Mouse (Mus musculus) intestine, embryonic 15.5 days (tissue): ENCODE measurements around the gene Mpdu1. TPM values are rescaled to one million over a fixed set of nuclear protein-coding genes. Genes with fewer than 3 reads are reported as not detected.
A peak's percentile ranks its signal among the peaks of the same experiment; 100 is the strongest.
"Not testable (repeated sequence)": the region's sequence is repeated elsewhere in the genome, so short reads cannot be mapped to it uniquely, and the experiment has no call there.

Experiments used
- ATAC-seq: fragments of 200-750 bp; cut with Nextera tagmentation; 2 replicates; pipeline ENCODE4 v1.8.0; 2017; ENCODE audit warnings: moderate TSS enrichment, moderate library complexity
- H3K27ac ChIP-seq: fragments of 300-500 bp; sonication (generic); 2 replicates; pipeline ENCODE4 v1.5.1; 2015; ENCODE audit warnings: mild to moderate bottlenecking, inconsistent platforms
- H3K27me3 ChIP-seq: fragments of 300-500 bp; sonication (generic); replicated peaks from 2 replicates; pipeline ENCODE4 v1.6.1; 2015; ENCODE audit warnings: inconsistent platforms
- H3K36me3 ChIP-seq: fragments of 300-500 bp; sonication (generic); 2 replicates; pipeline ENCODE4 v1.6.1; 2015; ENCODE audit warnings: inconsistent platforms
- H3K4me1 ChIP-seq: fragments of 300-500 bp; sonication (generic); replicated peaks from 2 replicates; pipeline ENCODE4 v1.6.1; 2015; ENCODE audit warnings: inconsistent platforms
- H3K4me2 ChIP-seq: fragments of 300-500 bp; sonication (generic); replicated peaks from 2 replicates; pipeline ENCODE4 v1.6.1; 2015; ENCODE audit warnings: mild to moderate bottlenecking, inconsistent platforms
- H3K4me3 ChIP-seq: fragments of 300-500 bp; sonication (generic); replicated peaks from 2 replicates; pipeline ENCODE4 v1.5.1; 2015; ENCODE audit warnings: inconsistent platforms
- H3K9ac ChIP-seq: fragments of 300-500 bp; sonication (generic); 2 replicates; pipeline ENCODE4 v1.6.1; 2015; ENCODE audit warnings: inconsistent platforms
- H3K9me3 ChIP-seq: fragments of 300-500 bp; sonication (generic); 2 replicates; pipeline ENCODE4 v1.6.1; 2016; ENCODE audit warnings: inconsistent platforms
- WGBS: fragments of 180-500 bp; shearing (Covaris S2); methylation state at CpG from one replicate; pipeline ENCODE4 v1.1.7; 2015; 5-methylcytosine and 5-hydroxymethylcytosine counted together
- polyA plus RNA-seq: library from polyadenylated mRNA; unstranded; fragments of >200 nt; fragmentation: Nextera tagmentation; extraction: Ambion mirVana; gene quantifications from 2 replicates; pipeline ENCODE4 v1.2.1, GENCODE M21; 2015

Gene Mpdu1
- polyA plus RNA-seq, 1 experiment from 2014 or later = 60.9 TPM

DNA sequence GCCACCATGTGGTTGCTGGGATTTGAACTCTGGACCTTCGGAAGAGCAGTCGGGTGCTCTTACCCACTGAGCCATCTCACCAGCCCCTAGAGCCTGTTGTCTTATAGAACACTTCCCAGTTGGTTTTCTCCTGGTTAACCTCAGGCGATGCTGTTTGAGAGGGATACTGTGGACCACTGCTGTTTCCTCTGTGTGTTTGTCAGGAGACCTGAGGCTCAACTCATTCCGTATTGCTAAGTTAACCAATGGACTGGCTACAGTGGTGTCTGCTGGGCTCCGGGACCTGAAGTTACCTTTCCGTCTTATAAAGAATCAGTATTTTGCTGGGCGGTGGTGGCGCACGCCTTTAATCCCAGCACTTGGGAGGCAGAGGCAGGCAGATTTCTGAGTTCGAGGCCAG lies 40.4 kb upstream of the Mpdu1 start:
- H3K36me3 ChIP-seq, H3K9ac ChIP-seq, H3K4me2 ChIP-seq, ATAC-seq, H3K4me3 ChIP-seq, H3K9me3 ChIP-seq, H3K27me3 ChIP-seq, H3K27ac ChIP-seq, H3K4me1 ChIP-seq: not testable (repeated sequence)
- 95% methylated on average over 10 of the region's 10 CpGs for WGBS

DNA sequence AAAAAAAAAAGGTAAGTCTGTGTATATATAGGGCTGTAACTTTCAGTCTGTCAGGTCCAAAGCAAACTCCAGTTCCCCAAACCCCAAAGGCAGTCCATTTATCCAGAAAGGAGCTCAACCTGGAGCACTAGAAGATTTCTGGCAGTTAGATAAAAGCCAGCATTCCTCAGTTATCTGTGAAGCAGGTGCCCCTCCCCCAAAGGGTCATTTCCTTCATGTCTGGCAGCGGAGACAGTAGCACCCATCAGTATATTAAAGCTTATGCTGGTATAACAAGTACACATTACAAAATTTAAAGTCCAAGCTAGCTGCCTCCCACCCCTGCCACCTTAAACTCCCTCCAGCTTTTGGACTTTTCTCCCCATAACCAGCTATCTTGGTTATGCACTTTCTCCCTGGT lies 37.2 kb upstream of the Mpdu1 start:
- Histone ChIP-seq H3K4me2 (no peak overlapping the region), H3K4me3 (no peak overlapping the region), H3K27me3 (no peaks in the 10 kb centered on the region), H3K9ac (no peak overlapping the region), H3K36me3 (no peaks in the 10 kb centered on the region), H3K9me3 (no peaks in the 10 kb centered on the region), H3K27ac (no peak overlapping the region), H3K4me1 (peaks cover 11% of the 10 kb centered on the region)
- WGBS = 16% methylated on average over 1 of the region's 1 CpGs
- ATAC-seq = no peak

DNA sequence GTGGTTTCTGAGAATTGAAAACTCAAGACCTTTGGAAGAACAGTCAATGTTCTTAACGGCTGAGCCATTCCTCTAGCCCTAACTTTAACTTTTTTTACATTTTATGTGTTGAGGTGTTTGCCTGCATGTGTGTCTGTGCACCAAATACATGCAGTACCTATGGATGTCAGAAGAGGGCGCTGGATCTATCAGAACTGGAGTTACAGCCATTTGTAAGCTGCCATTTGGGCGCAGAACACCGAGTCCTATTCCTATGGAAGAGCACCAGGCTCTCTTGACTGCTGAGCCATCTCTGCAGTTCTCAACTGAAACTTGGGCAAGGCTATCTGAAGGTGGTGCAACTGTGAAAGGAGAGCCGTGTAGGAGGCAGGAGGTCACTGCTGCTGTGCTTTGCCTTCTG lies 36.1 kb upstream of the Mpdu1 start:
- no peaks in the 10 kb centered on the region for H3K36me3 ChIP-seq
- 72% methylated on average over 5 of the region's 5 CpGs for WGBS
- H3K27me3 ChIP-seq = no peaks in the 10 kb centered on the region
- peaks cover 12% of the 10 kb centered on the region for H3K4me1 ChIP-seq
- H3K9ac ChIP-seq = no peak overlapping the region
- ATAC-seq = no peak
- no peak overlapping the region for H3K27ac ChIP-seq
- H3K4me2 ChIP-seq = no peak overlapping the region
- H3K4me3 ChIP-seq = no peak overlapping the region
- no peaks in the 10 kb centered on the region for H3K9me3 ChIP-seq

DNA sequence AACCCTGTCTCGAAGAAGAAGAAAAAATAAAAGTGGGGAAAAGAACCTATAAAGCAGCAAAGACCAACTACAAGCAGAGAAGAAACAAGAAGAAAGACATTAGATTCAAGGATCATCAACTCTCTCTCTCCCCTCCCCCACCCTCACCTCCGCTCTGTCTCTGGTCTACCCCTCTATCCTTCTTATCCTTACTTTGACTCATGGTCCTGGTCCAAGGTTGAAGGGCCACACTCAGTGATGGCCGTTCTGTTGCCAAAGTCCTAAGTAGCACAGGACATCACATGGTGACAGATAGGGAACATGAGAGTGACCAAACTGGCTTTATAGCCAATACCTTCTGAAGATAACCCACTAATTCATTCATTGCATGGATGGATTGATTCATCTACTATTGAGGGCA lies 35.0 kb upstream of the Mpdu1 start:
- Histone ChIP-seq H3K27ac (no peak overlapping the region), H3K4me1 (peaks cover 19% of the 10 kb centered on the region), H3K4me3 (no peak overlapping the region), H3K36me3 (no peaks in the 10 kb centered on the region), H3K4me2 (no peak overlapping the region), H3K27me3 (no peaks in the 10 kb centered on the region), H3K9me3 (no peaks in the 10 kb centered on the region), H3K9ac (no peak overlapping the region)
- 91% methylated on average over 3 of the region's 3 CpGs for WGBS
- ATAC-seq = no peak

DNA sequence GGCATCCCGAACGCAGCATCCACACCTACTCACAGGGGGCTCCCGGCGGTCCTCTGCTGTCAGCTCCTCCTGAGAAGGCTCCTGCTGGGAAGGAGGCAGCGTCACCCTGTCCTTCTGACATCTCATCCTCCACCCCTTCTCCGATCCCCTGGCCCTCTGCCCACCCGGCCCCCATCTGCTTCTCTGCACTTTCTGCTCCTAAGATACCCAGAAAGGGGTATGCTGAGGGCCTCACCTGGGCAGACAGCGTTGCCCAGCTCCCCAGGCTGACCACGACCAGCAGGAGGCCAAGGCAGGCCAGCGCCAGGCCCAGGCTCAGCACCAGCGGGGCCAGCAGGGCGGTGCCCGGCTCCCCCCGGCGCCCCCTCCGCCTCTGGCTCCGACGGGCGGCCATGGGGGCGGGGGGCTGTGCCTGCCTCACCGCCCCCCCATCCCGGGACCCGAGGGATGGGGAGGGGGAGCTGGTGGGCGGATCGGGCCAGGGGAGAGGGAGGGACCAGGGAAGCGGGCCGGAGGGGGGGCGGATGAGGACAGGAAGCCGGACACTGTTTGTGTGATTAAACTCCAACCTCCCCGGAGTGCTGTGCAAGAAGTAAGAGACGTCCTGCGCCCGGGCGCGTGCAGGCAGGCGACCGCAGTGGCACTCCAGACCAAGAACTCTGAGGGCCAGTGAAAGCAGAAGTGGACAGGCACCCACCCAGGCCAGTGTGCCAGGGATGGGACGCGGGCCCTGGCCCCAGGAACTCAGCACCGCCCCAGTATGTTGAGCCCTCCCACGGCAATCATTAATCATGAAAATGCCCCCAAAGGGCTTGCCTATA lies 33.1 kb upstream of the Mpdu1 start, which contains the start of the genes Tnfsf12 and Tnfsfm13:
Gene Tnfsf12, minus strand, starts transcription at position 489 of the 821 bp plus-strand sequence.
Gene Tnfsfm13, minus strand, starts transcription at position 738 of the 821 bp plus-strand sequence.
- peak within 1 kb of the TSS; percentile 92 for H3K4me2 ChIP-seq
- no peaks in the 10 kb centered on the region for H3K27me3 ChIP-seq
- peak; percentile 81 for ATAC-seq
- no peaks in the 10 kb centered on the region for H3K36me3 ChIP-seq
- H3K9ac ChIP-seq = peak within 1 kb of the TSS; percentile 81
- peak within 1 kb of the TSS; percentile 60 for H3K4me3 ChIP-seq
- H3K9me3 ChIP-seq = no peaks in the 10 kb centered on the region
- peak within 1 kb of the TSS; percentile 82 for H3K27ac ChIP-seq
- 3% methylated on average over 36 of the region's 41 CpGs for WGBS
- peaks cover 19% of the 10 kb centered on the region for H3K4me1 ChIP-seq

DNA sequence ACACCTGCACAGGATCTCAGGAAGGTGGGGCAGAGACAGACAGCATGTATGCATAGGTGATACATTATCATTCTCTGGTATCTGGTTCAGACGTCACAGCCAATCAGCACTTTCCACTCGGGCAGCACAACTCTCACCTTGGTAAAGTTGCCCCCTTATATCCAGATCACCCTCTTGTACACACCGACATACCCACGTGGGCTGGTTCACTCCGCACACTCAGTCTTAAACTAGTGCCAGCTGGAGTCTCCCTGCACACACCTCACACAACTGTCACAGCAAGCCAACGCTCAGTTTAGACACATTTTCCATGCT lies 32.6 kb upstream of the Mpdu1 start:
- H3K27ac ChIP-seq = peak overlapping the region; percentile 82; the same call in 1 of the 2 replicates
- WGBS = 20% methylated on average over 6 of the region's 6 CpGs
- no peaks in the 10 kb centered on the region for H3K36me3 ChIP-seq
- H3K9me3 ChIP-seq = no peaks in the 10 kb centered on the region
- H3K4me2 ChIP-seq = peak overlapping the region; percentile 92
- peak overlapping the region; percentile 60 for H3K4me3 ChIP-seq
- no peaks in the 10 kb centered on the region for H3K27me3 ChIP-seq
- peaks cover 19% of the 10 kb centered on the region for H3K4me1 ChIP-seq
- 0 out of 2 replicates have a peak, but pooled peaks have one; percentile 17 for ATAC-seq
- peak overlapping the region; percentile 81 for H3K9ac ChIP-seq

DNA sequence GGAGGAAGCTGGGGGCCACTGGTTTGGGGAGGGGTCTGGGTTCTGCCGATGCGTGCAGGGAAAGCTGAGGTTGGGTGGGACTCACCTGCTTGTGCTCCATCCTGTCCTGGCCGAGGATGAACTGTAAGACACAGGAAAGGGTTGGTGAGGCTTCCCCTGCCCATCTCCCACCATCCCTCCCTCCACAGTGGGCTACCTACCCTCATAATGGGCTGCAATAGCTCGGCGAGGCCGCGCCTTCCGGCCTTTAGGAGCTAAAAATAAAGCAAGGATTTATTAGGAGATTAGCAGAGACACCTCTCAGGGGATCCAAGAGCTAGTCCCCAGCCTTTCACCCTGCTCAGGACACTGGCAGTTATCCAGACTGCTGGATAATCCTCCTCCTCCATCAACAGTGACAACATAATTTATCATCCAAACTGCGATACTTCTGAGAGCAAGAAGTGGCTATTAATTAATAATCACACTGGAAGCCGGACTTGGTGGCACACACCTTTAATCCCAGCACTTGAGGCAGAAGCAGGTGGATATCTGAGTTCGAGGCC lies 31.1 kb upstream of the Mpdu1 start:
- Histone ChIP-seq H3K36me3 (no peaks in the 10 kb centered on the region), H3K27me3 (no peaks in the 10 kb centered on the region), H3K4me1 (peaks cover 17% of the 10 kb centered on the region), H3K9me3 (no peaks in the 10 kb centered on the region), H3K27ac (no peak overlapping the region), H3K4me3 (no peak overlapping the region), H3K4me2 (no peak overlapping the region), H3K9ac (no peak overlapping the region)
- 55% methylated on average over 11 of the region's 11 CpGs for WGBS
- no peak for ATAC-seq

DNA sequence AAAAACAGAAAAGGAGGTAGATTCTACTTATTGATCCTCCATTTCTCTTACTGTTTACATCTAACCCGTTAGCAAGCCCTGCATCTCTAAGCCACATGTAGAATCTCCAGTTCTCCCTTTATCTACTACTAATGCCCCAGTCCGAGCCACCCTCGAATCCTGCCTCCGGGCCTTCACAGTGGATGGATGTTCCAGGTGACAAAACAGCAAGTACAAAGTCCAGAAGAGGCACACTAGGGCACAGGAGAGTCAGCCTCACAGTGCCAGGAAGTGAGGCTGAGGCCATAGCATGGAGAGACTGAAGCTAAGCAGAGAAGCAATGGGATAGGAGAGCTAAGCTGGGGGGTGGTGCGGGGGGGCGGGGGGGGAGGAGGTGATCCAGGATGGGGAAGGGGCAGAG lies 30.4 kb upstream of the Mpdu1 start:
- Histone ChIP-seq H3K9ac (no peak overlapping the region), H3K4me2 (no peak overlapping the region), H3K4me1 (peaks cover 17% of the 10 kb centered on the region), H3K27me3 (no peaks in the 10 kb centered on the region), H3K4me3 (no peak overlapping the region), H3K27ac (no peak overlapping the region), H3K9me3 (no peaks in the 10 kb centered on the region), H3K36me3 (no peaks in the 10 kb centered on the region)
- WGBS = 75% methylated on average over 6 of the region's 6 CpGs
- ATAC-seq = peak; percentile 65

DNA sequence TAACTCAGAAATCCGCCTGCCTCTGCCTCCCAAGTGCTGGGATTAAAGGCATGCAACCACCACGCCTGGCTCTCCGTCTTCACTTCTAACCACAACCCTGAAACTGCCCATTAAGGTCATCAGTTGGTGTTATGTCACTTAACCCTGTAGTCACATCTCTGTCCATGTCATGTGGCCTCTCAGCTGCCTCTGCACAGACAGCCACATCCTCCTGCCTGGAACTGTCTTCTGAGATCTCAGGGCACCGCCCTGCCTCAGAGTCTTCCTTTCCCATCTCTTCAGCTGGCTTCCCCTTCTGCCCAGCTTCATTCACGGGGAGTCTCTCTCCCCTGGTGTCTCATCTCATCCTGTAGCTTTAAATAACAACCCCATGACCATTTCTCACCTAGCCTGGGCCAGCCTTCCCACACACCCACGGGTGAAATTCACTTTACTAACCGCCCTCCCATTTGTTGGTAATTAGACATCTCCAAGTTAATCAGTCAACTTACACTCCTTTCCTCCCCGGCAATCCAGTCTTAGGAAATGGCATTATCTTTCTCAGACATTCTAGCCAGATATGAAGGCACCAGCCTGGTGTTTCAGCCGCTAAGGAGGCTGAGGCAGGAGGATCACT lies 29.9 kb upstream of the Mpdu1 start:
- Histone ChIP-seq H3K4me2 (no peak overlapping the region), H3K36me3 (no peaks in the 10 kb centered on the region), H3K27me3 (no peaks in the 10 kb centered on the region), H3K4me3 (no peak overlapping the region), H3K27ac (no peak overlapping the region), H3K9ac (no peak overlapping the region), H3K9me3 (no peaks in the 10 kb centered on the region), H3K4me1 (peaks cover 17% of the 10 kb centered on the region)
- WGBS = 73% methylated on average over 9 of the region's 9 CpGs
- ATAC-seq = no peak

DNA sequence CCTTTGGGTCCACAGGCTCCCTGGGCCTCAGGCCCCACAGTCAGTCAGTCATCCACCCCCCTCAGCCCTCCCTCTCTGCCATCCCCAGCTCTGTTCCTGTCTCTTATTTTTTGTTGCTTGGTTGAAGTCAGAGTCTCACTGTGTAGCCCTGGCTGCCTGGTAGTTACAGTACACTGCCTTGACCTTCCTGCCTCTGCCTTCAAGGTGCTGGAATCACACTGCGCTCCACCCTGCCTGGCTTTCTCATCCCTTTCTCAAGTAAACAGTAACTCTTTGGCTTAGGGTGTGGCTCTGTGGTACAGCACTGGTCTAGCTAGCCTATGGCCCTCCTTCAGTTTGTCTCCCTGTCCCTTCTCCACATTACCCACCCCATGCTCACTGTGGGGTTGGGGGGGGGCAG lies 27.4 kb upstream of the Mpdu1 start:
- H3K36me3 ChIP-seq = no peaks in the 10 kb centered on the region
- H3K9ac ChIP-seq = 0 out of 2 replicates have a peak overlapping the region, but pooled peaks have one; percentile 8
- H3K27ac ChIP-seq = no peak overlapping the region
- no peaks in the 10 kb centered on the region for H3K9me3 ChIP-seq
- peaks cover 26% of the 10 kb centered on the region for H3K4me1 ChIP-seq
- no peak overlapping the region for H3K4me2 ChIP-seq
- ATAC-seq = no peak
- no peaks in the 10 kb centered on the region for H3K27me3 ChIP-seq
- 92% methylated on average over 1 of the region's 1 CpGs for WGBS
- no peak overlapping the region for H3K4me3 ChIP-seq

DNA sequence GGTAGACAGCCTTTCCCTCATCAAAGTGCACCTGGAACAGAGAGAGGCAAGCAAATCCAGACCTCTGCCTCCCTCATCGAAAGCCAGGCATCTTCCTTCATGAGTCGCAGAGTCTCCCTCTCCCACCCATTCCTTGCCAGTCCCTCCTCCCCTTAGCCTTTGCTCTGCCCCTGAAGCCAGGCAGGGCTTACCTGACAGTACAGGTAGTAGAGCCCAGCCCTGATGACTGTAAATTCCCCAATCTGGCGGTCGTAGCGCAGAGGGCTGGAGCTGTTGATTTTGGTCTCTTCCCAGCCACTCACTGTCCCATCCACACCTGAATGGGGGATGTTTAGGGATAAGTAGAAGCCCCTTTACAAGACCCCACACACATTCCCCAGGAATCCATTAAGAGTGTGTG lies 24.6 kb upstream of the Mpdu1 start:
- Histone ChIP-seq H3K9me3 (no peaks in the 10 kb centered on the region), H3K9ac (peak overlapping the region; percentile 32; the same call in 1 of the 2 replicates), H3K27me3 (no peaks in the 10 kb centered on the region), H3K4me1 (peaks cover 21% of the 10 kb centered on the region), H3K4me3 (no peak overlapping the region), H3K36me3 (no peaks in the 10 kb centered on the region), H3K4me2 (no peak overlapping the region), H3K27ac (peak overlapping the region; percentile 51; the same call in 1 of the 2 replicates)
- ATAC-seq = no peak
- WGBS = 47% methylated on average over 5 of the region's 5 CpGs

DNA sequence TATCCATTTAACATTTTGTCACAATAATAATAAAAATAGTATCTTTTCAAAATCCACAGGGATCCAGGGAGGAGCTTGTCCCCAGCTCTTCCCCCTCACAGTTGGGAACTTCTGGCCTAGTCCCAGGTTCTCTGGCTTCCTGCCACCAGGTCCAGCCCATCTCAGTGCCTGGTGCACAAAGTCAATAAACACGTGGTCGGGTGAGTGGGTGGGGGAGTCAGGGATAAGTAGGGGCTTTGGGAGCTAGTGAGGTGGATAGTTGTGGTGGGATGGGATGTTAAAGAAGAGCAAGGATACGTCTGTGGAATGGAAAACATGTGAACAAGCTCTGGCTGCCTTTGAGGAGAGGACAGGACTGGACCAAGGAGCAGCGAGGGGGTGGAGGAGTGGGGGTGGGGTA lies 23.9 kb upstream of the Mpdu1 start:
- Histone ChIP-seq H3K4me2 (0 out of 2 replicates have a peak overlapping the region, but pooled peaks have one; percentile 19), H3K36me3 (no peaks in the 10 kb centered on the region), H3K27me3 (no peaks in the 10 kb centered on the region), H3K4me3 (no peak overlapping the region), H3K9ac (peak overlapping the region; percentile 32; the same call in 1 of the 2 replicates), H3K4me1 (peaks cover 21% of the 10 kb centered on the region), H3K9me3 (no peaks in the 10 kb centered on the region), H3K27ac (peak overlapping the region; percentile 51; the same call in 1 of the 2 replicates)
- 13% methylated on average over 4 of the region's 4 CpGs for WGBS
- ATAC-seq = no peak
